Mouse (Mus musculus) testis, adult 2 months (tissue): Measurements from ENCODE around the gene Gm13285.

Experiments used
- CTCF ChIP-seq: fragments of 200-500 bp; IDR thresholded peaks from 2 replicates; pipeline ENCODE4 v1.5.1; 2012; ENCODE audit warnings: low read depth, mild to moderate bottlenecking, inconsistent platforms, low read length, moderate library complexity; ENCODE audit not compliant: control insufficient read depth, insufficient read depth, insufficient replicate concordance
- POLR2A ChIP-seq: fragments of 200-500 bp; IDR thresholded peaks from 2 replicates; pipeline ENCODE4 v1.6.1; 2012; ENCODE audit warnings: low read depth, mild to moderate bottlenecking, inconsistent platforms, low read length, moderate library complexity; ENCODE audit not compliant: control insufficient read depth

DNA sequence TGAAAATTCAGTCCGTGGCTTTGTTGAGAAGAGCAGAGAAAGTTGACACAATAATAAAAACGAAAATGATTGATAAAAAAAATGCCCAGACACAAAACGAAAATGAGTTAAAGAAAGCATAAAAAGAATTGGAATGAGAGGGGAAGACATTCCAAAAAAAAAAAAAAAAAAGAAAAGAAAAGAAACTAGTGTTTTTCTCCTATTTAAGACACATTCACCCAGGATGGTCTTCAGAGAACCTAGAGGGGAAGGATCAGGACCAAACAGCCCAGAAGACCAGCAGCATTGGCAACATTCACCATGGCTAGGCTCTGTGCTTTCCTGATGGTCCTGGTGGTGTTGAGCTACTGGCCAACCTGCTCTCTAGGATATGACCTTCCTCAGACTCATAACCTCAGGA lies 16.5 kb downstream of the Gm13285 start, which contains the start of gene Ifna7:
- TF ChIP-seq CTCF (no peak), POLR2A (no peak)
